Mouse (Mus musculus): ENCODE measurements around the gene Usp8. TPM values are rescaled to one million over a fixed set of nuclear protein-coding genes. Genes with fewer than 3 reads are reported as not detected.

Gene Usp8
- polyA plus RNA-seq, 1 experiment from 2014 or later: 36.5 TPM

DNA sequence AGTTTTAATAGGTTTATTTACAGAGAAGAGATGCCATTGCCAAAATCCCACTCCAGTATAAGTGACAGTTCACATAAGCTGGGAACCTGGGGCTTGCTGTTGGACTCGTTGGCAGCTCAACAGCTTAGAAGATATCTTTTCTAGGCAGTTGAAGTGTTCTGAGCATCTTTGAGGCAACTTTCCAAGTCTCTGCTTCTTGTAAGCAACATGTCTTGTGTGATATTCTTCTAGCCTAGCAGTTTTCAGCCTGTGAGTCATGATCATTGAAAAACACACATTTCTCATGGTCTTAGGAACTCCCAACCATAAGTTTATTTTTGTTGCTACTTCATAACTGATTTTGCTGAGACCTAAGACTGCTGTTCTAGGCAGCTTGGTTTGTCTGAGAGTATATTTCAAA, 24.2 kb upstream of the Usp8 start:
- H3K4me1 ChIP-seq: no peaks in the 10 kb centered on the region
- H3K36me3 ChIP-seq: peaks cover 42% of the 10 kb centered on the region
- H3K4me3 ChIP-seq: no peak overlapping the region
- no peak overlapping the region for H3K4me2 ChIP-seq
- no peak overlapping the region for H3K9ac ChIP-seq
- H3K9me3 ChIP-seq: peaks cover 4% of the 10 kb centered on the region; the same call in 1 of the 2 replicates
- H3K27me3 ChIP-seq: no peaks in the 10 kb centered on the region
- ATAC-seq (ENCODE audit: insufficient number of reproducible peaks, insufficient read depth, low FRiP score, low TSS enrichment, low read depth): no peak
- WGBS: 97% methylated on average over 1 of the region's 1 CpGs
- H3K27ac ChIP-seq: no peak overlapping the region

DNA sequence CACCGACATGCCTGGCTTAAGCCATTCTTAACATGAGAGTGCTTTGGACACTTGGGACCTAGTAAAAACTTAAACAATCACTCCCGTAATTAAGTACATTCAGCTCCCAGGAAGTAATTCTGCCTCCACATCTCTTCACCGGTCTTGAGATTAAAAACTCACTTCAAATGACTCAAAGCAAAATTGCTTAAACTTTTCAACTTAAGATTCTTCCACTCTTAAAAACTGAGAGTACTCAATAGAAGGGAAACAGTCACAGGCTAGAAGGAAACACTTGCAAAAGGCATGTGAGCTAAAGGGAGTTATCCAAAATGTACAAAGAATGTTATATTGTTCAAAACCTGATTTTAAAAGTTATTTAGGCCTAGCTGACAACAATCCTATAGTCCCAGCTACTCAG, 15.8 kb upstream of the Usp8 start:
- Histone ChIP-seq H3K9me3 (no peaks in the 10 kb centered on the region; the same call in 1 of the 2 replicates), H3K4me3 (no peak overlapping the region), H3K27ac (no peak overlapping the region), H3K36me3 (peaks cover 10% of the 10 kb centered on the region), H3K27me3 (no peaks in the 10 kb centered on the region), H3K4me2 (no peak overlapping the region), H3K9ac (no peak overlapping the region), H3K4me1 (no peaks in the 10 kb centered on the region)
- WGBS: 77% methylated on average over 3 of the region's 3 CpGs
- ATAC-seq (ENCODE audit: insufficient number of reproducible peaks, insufficient read depth, low FRiP score, low TSS enrichment, low read depth): no peak

DNA sequence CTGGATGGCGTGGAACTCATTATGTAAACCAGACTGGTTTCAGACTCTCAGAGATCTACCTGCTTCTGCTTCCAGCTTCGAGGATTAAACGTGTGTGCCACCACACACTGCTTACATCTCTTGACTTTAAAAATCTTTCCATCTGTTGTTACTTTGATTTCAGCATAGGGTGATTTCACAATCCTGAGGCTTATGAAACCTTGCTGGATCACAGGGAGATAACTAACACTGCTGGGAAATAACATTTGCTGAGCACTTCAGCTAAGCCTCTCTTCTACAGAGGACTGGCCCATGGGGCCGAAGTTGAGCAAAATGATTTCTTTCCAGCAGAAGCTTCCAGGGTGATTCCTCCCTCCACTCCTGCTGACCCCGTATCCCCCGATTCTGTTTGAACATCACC, 11.8 kb upstream of the Usp8 start:
- no peaks in the 10 kb centered on the region for H3K9me3 ChIP-seq
- H3K9ac ChIP-seq: no peak overlapping the region
- no peak overlapping the region for H3K27ac ChIP-seq
- no peak overlapping the region for H3K4me3 ChIP-seq
- WGBS: 80% methylated on average over 6 of the region's 6 CpGs
- H3K4me2 ChIP-seq: no peak overlapping the region
- H3K36me3 ChIP-seq: no peaks in the 10 kb centered on the region
- H3K27me3 ChIP-seq: no peaks in the 10 kb centered on the region
- H3K4me1 ChIP-seq: no peaks in the 10 kb centered on the region
- no peak for ATAC-seq (ENCODE audit: insufficient number of reproducible peaks, insufficient read depth, low FRiP score, low TSS enrichment, low read depth)

DNA sequence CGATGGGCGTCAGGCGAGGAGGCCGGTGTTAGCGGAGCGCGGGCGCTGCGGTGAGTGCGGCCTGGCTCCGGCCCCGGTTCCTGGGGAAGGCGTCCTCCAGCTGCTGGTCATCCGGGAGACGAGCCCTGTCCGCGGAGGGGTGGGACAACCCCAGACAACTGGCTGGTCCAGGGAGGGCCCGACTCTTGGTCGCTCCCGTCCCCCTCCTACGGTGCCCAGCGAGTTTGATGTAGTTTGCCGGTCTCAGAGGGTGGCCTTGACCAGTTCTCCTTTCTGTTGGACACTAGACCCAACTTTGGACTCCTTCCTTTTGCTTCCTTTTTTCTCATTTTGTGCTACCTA, 281 bp downstream of the Usp8 start:
- H3K4me1 ChIP-seq: peaks cover 9% of the 10 kb centered on the region; the same call in 1 of the 2 replicates
- H3K27ac ChIP-seq: peak overlapping the region; percentile 80
- no peak for ATAC-seq (ENCODE audit: insufficient number of reproducible peaks, insufficient read depth, low FRiP score, low TSS enrichment, low read depth)
- 0% methylated on average over 20 of the region's 23 CpGs for WGBS
- H3K4me3 ChIP-seq: peak overlapping the region; percentile 88
- peak overlapping the region; percentile 63 for H3K4me2 ChIP-seq
- no peaks in the 10 kb centered on the region for H3K9me3 ChIP-seq
- peak overlapping the region; percentile 95 for H3K9ac ChIP-seq
- no peaks in the 10 kb centered on the region for H3K36me3 ChIP-seq
- H3K27me3 ChIP-seq: peaks cover 7% of the 10 kb centered on the region

DNA sequence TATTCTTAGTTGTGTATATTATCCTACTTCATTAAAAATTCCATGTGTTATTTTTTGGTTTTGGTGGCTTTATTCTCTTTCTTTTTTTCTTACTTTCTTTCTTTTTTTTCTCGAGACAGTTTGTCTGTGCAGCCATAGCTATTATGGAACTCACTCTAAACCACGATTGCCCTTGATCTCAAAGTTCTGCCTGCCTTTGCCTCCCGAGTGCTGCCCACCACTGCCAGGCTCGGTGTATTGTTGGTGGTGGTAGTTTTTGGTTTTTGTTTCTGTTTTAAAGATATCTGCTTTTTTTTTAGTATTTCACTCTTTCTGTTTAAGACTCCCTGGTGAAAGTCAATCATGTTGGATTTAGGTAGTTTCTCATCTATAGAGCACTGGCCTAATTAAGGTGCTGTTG, 1.2 kb downstream of the Usp8 start:
- Histone ChIP-seq H3K27ac (no peak overlapping the region), H3K9me3 (no peaks in the 10 kb centered on the region), H3K4me1 (peaks cover 9% of the 10 kb centered on the region; the same call in 1 of the 2 replicates), H3K4me3 (peak overlapping the region; percentile 88), H3K36me3 (no peaks in the 10 kb centered on the region), H3K27me3 (peaks cover 7% of the 10 kb centered on the region), H3K9ac (no peak overlapping the region), H3K4me2 (peak overlapping the region; percentile 63)
- ATAC-seq (ENCODE audit: insufficient number of reproducible peaks, insufficient read depth, low FRiP score, low TSS enrichment, low read depth): no peak
- WGBS: 80% methylated on average over 4 of the region's 4 CpGs

DNA sequence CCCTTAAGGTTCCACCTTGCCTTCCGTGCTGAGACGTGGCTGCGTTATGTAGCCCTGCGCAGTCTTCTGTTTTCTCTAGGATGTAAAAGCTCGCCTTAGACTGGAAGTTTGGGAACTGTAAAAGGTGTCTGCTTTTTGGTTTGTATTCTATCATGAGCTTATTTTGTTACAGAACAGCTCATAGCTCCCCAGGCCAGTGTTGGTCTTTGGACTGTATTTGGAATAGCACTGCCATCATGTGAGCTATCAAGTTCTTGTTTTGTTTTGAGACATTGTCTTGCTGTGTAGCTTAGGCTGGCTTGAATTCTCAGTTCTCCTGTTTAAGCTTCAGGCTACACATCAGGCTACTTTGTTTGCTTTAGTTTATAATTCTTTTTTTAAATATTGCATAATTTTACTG, 5.4 kb downstream of the Usp8 start:
- peaks cover 9% of the 10 kb centered on the region; the same call in 1 of the 2 replicates for H3K4me1 ChIP-seq
- no peak overlapping the region for H3K9ac ChIP-seq
- no peak overlapping the region for H3K4me2 ChIP-seq
- no peaks in the 10 kb centered on the region for H3K9me3 ChIP-seq
- H3K27ac ChIP-seq: no peak overlapping the region
- WGBS: 95% methylated on average over 5 of the region's 5 CpGs
- no peaks in the 10 kb centered on the region for H3K27me3 ChIP-seq
- no peaks in the 10 kb centered on the region; the same call in 1 of the 2 replicates for H3K36me3 ChIP-seq
- no peak overlapping the region for H3K4me3 ChIP-seq
- no peak for ATAC-seq (ENCODE audit: insufficient number of reproducible peaks, insufficient read depth, low FRiP score, low TSS enrichment, low read depth)

DNA sequence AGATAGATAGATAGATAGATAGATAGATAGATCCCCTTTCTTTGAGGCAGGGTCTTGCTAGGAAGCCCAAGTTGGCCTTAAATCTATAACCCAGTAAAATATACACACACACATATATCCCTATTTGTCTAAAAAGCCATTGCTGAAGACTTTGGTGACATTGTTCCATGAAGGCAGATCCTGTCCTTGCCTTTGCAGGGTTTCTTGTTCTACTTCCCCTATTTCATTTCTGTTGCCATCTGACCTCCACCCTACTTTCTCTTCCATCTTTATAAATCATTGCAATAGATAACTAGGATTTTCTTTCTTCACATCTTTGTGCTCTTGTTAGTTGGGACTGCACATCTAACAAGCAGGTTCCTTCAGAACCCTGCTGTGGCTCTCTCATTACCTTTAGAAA, 5.8 kb downstream of the Usp8 start:
- H3K9ac ChIP-seq: no peak overlapping the region
- H3K9me3 ChIP-seq: no peaks in the 10 kb centered on the region
- no peak overlapping the region for H3K27ac ChIP-seq
- no peaks in the 10 kb centered on the region for H3K27me3 ChIP-seq
- H3K4me1 ChIP-seq: peaks cover 8% of the 10 kb centered on the region; the same call in 1 of the 2 replicates
- peaks cover 2% of the 10 kb centered on the region; the same call in 1 of the 2 replicates for H3K36me3 ChIP-seq
- no peak for ATAC-seq (ENCODE audit: insufficient number of reproducible peaks, insufficient read depth, low FRiP score, low TSS enrichment, low read depth)
- no peak overlapping the region for H3K4me2 ChIP-seq
- no peak overlapping the region for H3K4me3 ChIP-seq

DNA sequence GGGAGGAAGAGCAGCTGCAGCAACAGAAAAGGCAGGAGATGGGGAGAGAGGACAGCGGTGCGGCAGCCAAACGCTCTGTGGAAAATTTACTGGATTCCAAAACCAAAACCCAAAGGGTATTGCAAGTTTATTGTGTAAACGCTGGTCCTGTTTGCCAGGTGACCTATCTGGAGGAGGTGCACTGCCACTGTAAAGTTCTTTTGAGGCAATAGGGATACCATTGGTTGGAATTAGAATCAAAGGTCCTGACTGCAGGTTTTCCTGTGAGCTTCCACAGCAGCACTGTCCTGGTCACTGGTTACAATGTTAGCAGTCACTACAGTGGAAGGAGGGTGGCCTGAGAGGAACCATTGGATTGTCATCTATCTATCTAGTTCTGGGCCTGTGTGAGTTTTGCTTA, 22.1 kb downstream of the Usp8 start:
- no peak overlapping the region for H3K9ac ChIP-seq
- WGBS: 97% methylated on average over 4 of the region's 4 CpGs
- peaks cover 50% of the 10 kb centered on the region for H3K36me3 ChIP-seq
- H3K27ac ChIP-seq: no peak overlapping the region
- no peak overlapping the region for H3K4me3 ChIP-seq
- no peaks in the 10 kb centered on the region for H3K27me3 ChIP-seq
- no peaks in the 10 kb centered on the region for H3K9me3 ChIP-seq
- no peaks in the 10 kb centered on the region for H3K4me1 ChIP-seq
- no peak for ATAC-seq (ENCODE audit: insufficient number of reproducible peaks, insufficient read depth, low FRiP score, low TSS enrichment, low read depth)
- H3K4me2 ChIP-seq: no peak overlapping the region

DNA sequence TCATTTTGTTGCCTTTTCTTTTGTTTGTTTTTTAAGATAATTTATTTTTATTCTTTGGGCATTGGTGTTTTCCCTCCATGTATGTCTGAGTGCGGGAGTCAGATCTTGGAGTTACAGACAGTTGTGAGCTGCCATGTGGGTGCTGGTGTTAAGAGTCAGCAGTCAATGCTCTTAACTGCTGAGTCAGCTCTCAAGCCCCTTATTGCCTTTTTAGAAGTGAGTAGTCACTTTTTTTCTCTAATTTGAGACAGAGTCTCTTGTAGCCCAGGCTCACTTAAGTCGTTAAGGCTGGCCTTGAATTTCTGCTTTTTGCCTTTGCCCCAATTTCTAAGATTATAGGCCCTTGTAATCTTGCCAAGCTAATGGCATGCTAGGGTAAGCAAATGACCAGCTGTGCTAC, 23.4 kb downstream of the Usp8 start:
- no peaks in the 10 kb centered on the region for H3K9me3 ChIP-seq
- WGBS: 91% methylated on average over 2 of the region's 2 CpGs
- no peak overlapping the region for H3K9ac ChIP-seq
- H3K4me2 ChIP-seq: no peak overlapping the region
- no peaks in the 10 kb centered on the region for H3K27me3 ChIP-seq
- no peaks in the 10 kb centered on the region for H3K4me1 ChIP-seq
- ATAC-seq (ENCODE audit: insufficient number of reproducible peaks, insufficient read depth, low FRiP score, low TSS enrichment, low read depth): no peak
- no peak overlapping the region for H3K27ac ChIP-seq
- peaks cover 61% of the 10 kb centered on the region for H3K36me3 ChIP-seq
- no peak overlapping the region for H3K4me3 ChIP-seq

DNA sequence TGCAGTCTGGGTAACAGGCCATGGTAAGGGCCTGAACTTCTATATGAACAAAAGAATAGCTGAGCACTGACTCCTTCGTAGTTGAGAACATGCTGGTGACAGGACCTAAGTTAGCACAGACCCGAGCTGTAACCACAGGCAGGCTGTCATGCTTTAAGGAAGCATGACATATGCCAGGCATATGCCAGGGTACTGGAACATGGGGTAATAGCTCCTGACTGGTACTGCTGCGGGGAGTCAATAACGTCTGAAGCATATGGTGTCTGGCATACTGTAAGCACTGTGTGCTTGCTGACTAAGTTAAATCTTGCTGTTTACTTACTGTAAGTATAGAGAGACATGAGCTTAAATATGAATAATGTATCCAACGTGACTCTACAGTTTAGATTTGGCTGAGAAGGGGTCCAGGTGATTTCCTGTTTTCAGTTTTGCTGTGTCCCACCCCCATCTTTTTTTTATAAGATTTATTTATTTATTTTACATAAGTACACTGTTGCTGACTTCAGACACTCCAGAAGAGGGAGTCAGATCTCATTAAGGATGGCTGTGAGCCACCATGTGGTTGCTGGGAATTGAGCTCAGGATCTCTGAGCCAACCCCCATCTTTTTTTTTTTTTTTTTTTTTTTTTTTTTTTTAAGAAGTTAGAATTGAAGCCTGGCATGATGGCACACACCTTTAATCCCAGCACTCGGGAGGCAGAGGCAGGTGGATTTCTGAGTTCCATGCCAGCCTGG, 28.4 kb downstream of the Usp8 start:
- Histone ChIP-seq H3K4me3 (no peak overlapping the region), H3K36me3 (peaks cover 80% of the 10 kb centered on the region), H3K9me3 (no peaks in the 10 kb centered on the region), H3K9ac (no peak overlapping the region), H3K27me3 (no peaks in the 10 kb centered on the region), H3K4me1 (no peaks in the 10 kb centered on the region), H3K4me2 (no peak overlapping the region), H3K27ac (no peak overlapping the region)
- 77% methylated on average over 6 of the region's 6 CpGs for WGBS
- no peak for ATAC-seq (ENCODE audit: insufficient number of reproducible peaks, insufficient read depth, low FRiP score, low TSS enrichment, low read depth)

DNA sequence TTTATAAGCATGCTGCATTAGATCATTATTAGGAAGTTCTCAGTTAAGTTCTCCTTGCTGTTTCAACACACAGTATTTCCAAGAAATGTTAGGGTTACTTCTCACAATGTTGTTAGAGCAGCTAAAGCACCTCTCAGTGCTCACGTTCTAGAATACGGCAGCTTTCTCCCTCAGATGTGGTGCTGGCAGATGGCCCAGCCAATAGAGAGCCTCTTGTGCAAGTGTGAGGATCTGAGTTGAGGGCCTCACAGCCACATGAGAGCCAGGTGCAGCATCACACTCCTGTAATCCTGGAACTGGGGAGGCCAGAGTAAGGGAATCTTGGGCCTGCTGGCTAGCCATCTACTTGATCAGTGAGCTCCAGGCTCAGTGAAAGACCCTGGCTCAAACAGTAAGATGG, 33.2 kb downstream of the Usp8 start:
- WGBS: 91% methylated on average over 2 of the region's 2 CpGs

DNA sequence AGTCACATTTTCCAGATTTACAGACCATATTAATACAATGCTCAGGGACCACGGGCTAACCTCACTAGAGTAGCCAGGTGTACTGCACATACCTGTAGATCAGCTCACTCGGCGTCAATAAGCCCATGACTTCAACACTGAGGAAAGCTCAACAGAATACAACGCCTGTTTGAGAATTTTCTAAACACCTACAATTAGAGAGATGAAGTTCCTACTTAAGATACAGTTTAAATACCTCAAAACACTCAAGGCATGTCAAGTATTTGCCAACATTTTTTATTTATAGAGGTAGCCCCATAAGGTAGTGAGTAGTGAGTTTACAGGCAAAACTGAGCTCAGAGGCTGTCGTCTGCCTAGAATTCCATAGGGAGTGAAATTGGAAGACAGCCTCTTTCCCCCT, 36.3 kb downstream of the Usp8 start:
- no peaks in the 10 kb centered on the region for H3K4me1 ChIP-seq
- H3K27me3 ChIP-seq: no peaks in the 10 kb centered on the region
- H3K9ac ChIP-seq: no peak overlapping the region
- ATAC-seq (ENCODE audit: insufficient number of reproducible peaks, insufficient read depth, low FRiP score, low TSS enrichment, low read depth): no peak
- H3K4me2 ChIP-seq: no peak overlapping the region
- peaks cover 75% of the 10 kb centered on the region for H3K36me3 ChIP-seq
- no peaks in the 10 kb centered on the region for H3K9me3 ChIP-seq
- no peak overlapping the region for H3K27ac ChIP-seq
- H3K4me3 ChIP-seq: no peak overlapping the region
- 77% methylated on average over 5 of the region's 5 CpGs for WGBS

More for the DNA sequence above, 33.2 kb downstream of the Usp8 start:
- no peak overlapping the region for H3K27ac ChIP-seq
- no peaks in the 10 kb centered on the region for H3K27me3 ChIP-seq
- no peak overlapping the region for H3K4me3 ChIP-seq
- no peak overlapping the region for H3K9ac ChIP-seq
- ATAC-seq (ENCODE audit: insufficient number of reproducible peaks, insufficient read depth, low FRiP score, low TSS enrichment, low read depth): no peak
- H3K36me3 ChIP-seq: peaks cover 74% of the 10 kb centered on the region
- no peaks in the 10 kb centered on the region for H3K4me1 ChIP-seq
- H3K4me2 ChIP-seq: no peak overlapping the region
- H3K9me3 ChIP-seq: no peaks in the 10 kb centered on the region

Data from embryonic facial prominence, embryonic 13.5 days (tissue).